ENCODE assay signal across 18 mouse cellular contexts in the genomic region with DNA sequence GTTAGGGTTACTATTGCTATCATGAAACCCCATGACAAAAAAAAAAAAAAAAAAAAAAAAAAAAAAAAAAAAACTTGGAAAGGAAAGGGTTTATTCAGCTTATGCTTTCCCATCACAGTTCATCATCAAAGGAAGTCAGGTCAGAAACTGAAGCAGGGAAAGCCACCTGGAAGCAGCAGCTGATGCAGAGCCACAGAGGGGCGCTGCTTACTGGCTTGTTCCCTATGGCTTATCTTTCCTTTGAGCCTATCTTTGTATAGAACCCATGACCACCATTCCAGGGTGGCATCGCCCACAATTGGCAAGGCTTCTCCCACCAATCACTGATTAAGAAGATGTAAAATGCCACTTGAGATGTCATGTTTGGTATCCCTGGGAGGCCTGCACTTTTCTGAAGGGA.
"Had no signal": no experiment of that assay in that cellular context is flagged by ENCODE, and none has a peak within 500 bp of the region (broad histone marks: within the 10 kb centered on the region; RNA-seq: fewer than 3 reads in every experiment).

No protein-coding gene starts in this region.

- H3K9me3 ChIP-seq: lung, embryonic 15.5 days; midbrain, embryonic 10.5 days; midbrain, embryonic 12.5 days; neural tube, embryonic 12.5 days; stomach, embryonic 15.5 days had no signal

- H3K27ac ChIP-seq: lung, embryonic 15.5 days; macrophage; midbrain, embryonic 10.5 days; midbrain, embryonic 12.5 days; neural tube, embryonic 12.5 days; stomach, embryonic 15.5 days; stomach, postnatal 0 days had no signal

- H3K36me3 ChIP-seq: lung, embryonic 15.5 days; midbrain, embryonic 10.5 days; midbrain, embryonic 12.5 days; neural tube, embryonic 12.5 days; stomach, embryonic 15.5 days had no signal

- DNase-seq: liver, postnatal 0 days; lung, adult 2 months; lung, postnatal 14 days; lung, postnatal 36 days; midbrain, embryonic 14.5 days; right cerebral cortex, postnatal 14 days; thymus, adult 2 months; thymus, postnatal 25 days; thymus, postnatal 4 days had no signal

- H3K4me1 ChIP-seq: stomach, embryonic 15.5 days had no signal

- H3K4me3 ChIP-seq: lung, embryonic 15.5 days; midbrain, embryonic 10.5 days; midbrain, embryonic 12.5 days; neural tube, embryonic 12.5 days; stomach, embryonic 15.5 days had no signal

- H3K27me3 ChIP-seq: lung, embryonic 15.5 days; midbrain, embryonic 12.5 days; neural tube, embryonic 12.5 days; stomach, embryonic 15.5 days had no signal

- H3K4me2 ChIP-seq: lung, embryonic 15.5 days; midbrain, embryonic 12.5 days; neural tube, embryonic 12.5 days; stomach, embryonic 15.5 days had no signal

- H3K9ac ChIP-seq: liver, postnatal 0 days; lung, embryonic 15.5 days; midbrain, embryonic 12.5 days; neural tube, embryonic 12.5 days; stomach, embryonic 15.5 days had no signal

- ATAC-seq: liver, postnatal 0 days; lung, postnatal 0 days; midbrain, embryonic 16.5 days had no signal
